Mouse (Mus musculus) CH12.LX (cell line): Measurements from ENCODE around the gene Lrmda.

Experiments used
- CHD1 ChIP-seq: IDR thresholded peaks from 2 replicates; pipeline ENCODE4 v1.6.1; 2012; ENCODE audit warnings: low read depth, low read length, improper control_type of control experiment, inconsistent platforms
- CHD2 ChIP-seq: IDR thresholded peaks from 2 replicates; pipeline ENCODE4 v1.6.1; 2011; ENCODE audit warnings: low read length, improper control_type of control experiment
- CTCF ChIP-seq, 2 experiments: IDR thresholded peaks in 1 of 2; conservative IDR thresholded peaks in 1 of 2; 2 replicates each; pipeline ENCODE4 v1.5.1; 2011 to 2012; ENCODE audit warnings: low read depth in 2 of 2, low read length in 2 of 2, improper control_type of control experiment in 1 of 2, inconsistent platforms in 1 of 2, mild to moderate bottlenecking in 1 of 2, moderate library complexity in 1 of 2
- EP300 ChIP-seq: IDR thresholded peaks from 2 replicates; pipeline ENCODE4 v1.6.1; 2011; ENCODE audit warnings: low read length, improper control_type of control experiment
- GABPA ChIP-seq: IDR thresholded peaks from 2 replicates; pipeline ENCODE4 v1.6.1; 2012; ENCODE audit warnings: low read depth, low read length, improper control_type of control experiment, inconsistent platforms; ENCODE audit not compliant: insufficient replicate concordance
- MAX ChIP-seq: IDR thresholded peaks from 2 replicates; pipeline ENCODE4 v1.6.1; 2011; ENCODE audit warnings: low read length, improper control_type of control experiment
- MAZ ChIP-seq: IDR thresholded peaks from 2 replicates; pipeline ENCODE4 v1.6.1; 2012; ENCODE audit warnings: low read depth, mild to moderate bottlenecking, inconsistent platforms, low read length, improper control_type of control experiment, moderate library complexity
- MEF2A ChIP-seq: IDR thresholded peaks from 2 replicates; pipeline ENCODE4 v1.6.1; 2014; ENCODE audit warnings: low read depth, mild to moderate bottlenecking, inconsistent platforms, low read length, improper control_type of control experiment, borderline replicate concordance
- NRF1 ChIP-seq: IDR thresholded peaks from 2 replicates; pipeline ENCODE4 v1.6.1; 2014; ENCODE audit warnings: low read depth, mild to moderate bottlenecking, inconsistent platforms, low read length, improper control_type of control experiment, moderate library complexity
- POLR2A ChIP-seq: IDR thresholded peaks from 2 replicates; pipeline ENCODE4 v1.6.1; 2011; ENCODE audit warnings: low read depth, mild to moderate bottlenecking, improper control_type of control experiment, low read length
- POLR2AphosphoS2 ChIP-seq: IDR thresholded peaks from 2 replicates; pipeline ENCODE4 v1.6.1; 2011; ENCODE audit warnings: low read depth, low read length, improper control_type of control experiment
- USF1 ChIP-seq: IDR thresholded peaks from 2 replicates; pipeline ENCODE4 v1.6.1; 2014; ENCODE audit warnings: low read depth, mild to moderate bottlenecking, inconsistent platforms, low read length, improper control_type of control experiment
- ZC3H11A ChIP-seq: IDR thresholded peaks from 2 replicates; pipeline ENCODE4 v1.6.1; 2012; ENCODE audit warnings: low read depth, mild to moderate bottlenecking, inconsistent platforms, low read length, improper control_type of control experiment
- ZKSCAN1 ChIP-seq: IDR thresholded peaks from 2 replicates; pipeline ENCODE4 v1.6.1; 2012; ENCODE audit warnings: low read depth, inconsistent platforms, low read length, improper control_type of control experiment, borderline replicate concordance

DNA sequence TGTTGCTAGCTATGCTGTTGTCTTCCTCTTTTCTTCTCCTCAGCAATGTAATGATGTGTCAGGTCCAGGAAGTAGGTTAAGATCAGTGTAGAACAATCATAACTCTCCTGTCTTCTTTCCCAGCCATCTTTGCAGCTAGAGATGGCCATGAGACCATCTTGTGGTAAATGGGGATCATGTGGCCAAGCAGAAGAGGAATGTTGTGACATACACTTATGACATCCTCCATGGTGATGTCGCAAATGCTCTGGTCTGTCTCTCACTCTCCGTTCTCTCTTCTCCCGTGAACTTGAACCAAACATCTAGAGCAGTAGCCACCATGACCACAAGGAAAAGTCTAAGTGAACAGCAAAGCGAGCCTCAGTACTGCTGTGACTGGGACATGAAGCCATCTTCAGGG is 19.9 kb upstream of the Lrmda start:
- TF ChIP-seq USF1 = no peak
- no peak for TF ChIP-seq POLR2A
- no peak for TF ChIP-seq CHD1
- TF ChIP-seq ZC3H11A = no peak
- TF ChIP-seq EP300 = no peak
- TF ChIP-seq CTCF (conservative IDR thresholded peaks at IDR 0.05 in 1 of 2, IDR thresholded peaks at IDR 0.05 in 1 of 2; ENCODE audit: low read depth in 2 of 2, low read length in 2 of 2) = no peak
- TF ChIP-seq GABPA = no peak
- TF ChIP-seq MAX = no peak
- no peak for TF ChIP-seq ZKSCAN1
- no peak for TF ChIP-seq NRF1
- TF ChIP-seq MEF2A = no peak
- TF ChIP-seq POLR2AphosphoS2 = no peak
- TF ChIP-seq MAZ = no peak
- TF ChIP-seq CHD2 = no peak
